ENCODE assay signal across 14 mouse cellular contexts in the genomic region with DNA sequence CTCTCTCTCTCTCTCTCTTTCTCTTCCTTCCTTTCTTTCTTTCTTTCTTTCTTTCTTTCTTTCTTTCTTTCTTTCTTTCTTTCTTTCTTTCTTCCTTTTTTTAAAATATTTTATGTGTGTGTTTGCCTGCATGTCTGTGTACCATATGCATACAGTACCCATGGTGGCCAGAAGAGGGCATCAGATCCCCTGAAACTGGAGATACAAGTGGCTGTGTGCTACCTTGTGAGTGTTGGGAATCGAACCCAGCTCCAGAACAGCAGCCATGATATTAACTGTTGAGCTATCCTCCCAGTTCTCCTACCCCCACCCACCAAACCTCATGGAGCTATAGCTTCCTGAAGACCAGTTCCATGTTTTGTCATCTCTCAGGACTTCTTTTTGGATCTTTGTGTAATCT. TPM values are rescaled to one million over a fixed set of nuclear protein-coding genes. Genes with fewer than 3 reads are reported as not detected.
DNase-seq lines count a peak whose midpoint lies in the region; ATAC-seq and TF ChIP-seq lines count a peak whose summit lies in the region.
"Had no signal": no experiment of that assay in that cellular context is flagged by ENCODE, and none has a peak within 500 bp of the region (broad histone marks: within the 10 kb centered on the region; RNA-seq: fewer than 3 reads in every experiment).

No protein-coding gene starts in this region.

- no peak overlapping the region for H3K27ac ChIP-seq in hindbrain, postnatal 0 days
- no peak overlapping the region for H3K27ac ChIP-seq in hindbrain, embryonic 11.5 days (ENCODE audit: low read depth, low read length)
- no peak overlapping the region for H3K27ac ChIP-seq in midbrain, postnatal 0 days (ENCODE audit: low read depth, low read length)
- no peak overlapping the region for H3K27ac ChIP-seq in midbrain, embryonic 11.5 days (ENCODE audit: low read depth, low read length)
- H3K27ac ChIP-seq in MEL (ENCODE audit: control insufficient read depth, low read depth, low read length) = no peak overlapping the region
- no peak overlapping the region for H3K27ac ChIP-seq in cortical plate, adult 2 months (ENCODE audit: insufficient read depth, low read length)
- H3K27ac ChIP-seq: heart, embryonic 10.5 days; intestine, embryonic 15.5 days; liver, embryonic 13.5 days had no signal

- no peak for DNase-seq in hindbrain, postnatal 0 days (ENCODE audit: low spot score)
- no peak for DNase-seq in hindbrain, embryonic 11.5 days (ENCODE audit: low spot score)
- no peak for DNase-seq in midbrain, postnatal 0 days (ENCODE audit: low spot score)
- no peak for DNase-seq in midbrain, embryonic 11.5 days (ENCODE audit: low spot score, missing footprints)
- DNase-seq in MEL (ENCODE audit: low read depth, low spot score) = peak; percentile 33
- DNase-seq in right cerebral cortex, postnatal 10 days (ENCODE audit: low spot score in 2 of 2) = no peak
- no peak for DNase-seq in spleen, adult 12 weeks (ENCODE audit: low spot score)
- DNase-seq: heart, postnatal 4 days; liver, embryonic 13.5 days; right cerebral cortex, postnatal 25 days had no signal

- H3K9me3 ChIP-seq in hindbrain, postnatal 0 days (ENCODE audit: low read length) = no peaks in the 10 kb centered on the region
- no peaks in the 10 kb centered on the region for H3K9me3 ChIP-seq in hindbrain, embryonic 11.5 days (ENCODE audit: control insufficient read depth, low read length)
- H3K9me3 ChIP-seq in midbrain, postnatal 0 days (ENCODE audit: low read length) = no peaks in the 10 kb centered on the region
- H3K9me3 ChIP-seq in midbrain, embryonic 11.5 days (ENCODE audit: control insufficient read depth, low read length) = no peaks in the 10 kb centered on the region
- H3K9me3 ChIP-seq in MEL (replicated peaks; ENCODE audit: insufficient read depth, low read length) = no peaks in the 10 kb centered on the region
- H3K9me3 ChIP-seq: heart, embryonic 10.5 days; intestine, embryonic 15.5 days; liver, embryonic 13.5 days had no signal

- H3K79me2 ChIP-seq in MEL (ENCODE audit: control insufficient read depth, insufficient read depth, low read length, poor library complexity) = no peaks in the 10 kb centered on the region

- H3K36me3 ChIP-seq in hindbrain, postnatal 0 days (ENCODE audit: insufficient read depth, low read length) = no peaks in the 10 kb centered on the region
- H3K36me3 ChIP-seq in hindbrain, embryonic 11.5 days (ENCODE audit: control insufficient read depth, insufficient read depth, low read length) = no peaks in the 10 kb centered on the region
- no peaks in the 10 kb centered on the region for H3K36me3 ChIP-seq in midbrain, postnatal 0 days (ENCODE audit: insufficient read depth, low read length)
- H3K36me3 ChIP-seq in midbrain, embryonic 11.5 days (ENCODE audit: control insufficient read depth, insufficient read depth, low read length) = no peaks in the 10 kb centered on the region
- H3K36me3 ChIP-seq in MEL (ENCODE audit: control insufficient read depth in 1 of 2, insufficient read depth in 2 of 2, low read length in 2 of 2) = no peaks in the 10 kb centered on the region
- H3K36me3 ChIP-seq: G1E; heart, embryonic 10.5 days; intestine, embryonic 15.5 days; liver, embryonic 13.5 days had no signal

- TF ChIP-seq POLR2A in MEL (IDR thresholded peaks at IDR 0.05; ENCODE audit: control insufficient read depth in 1 of 2, insufficient read depth in 1 of 2, low read depth in 1 of 2, low read length in 2 of 2, poor library complexity in 1 of 2) = no peak
- no peak for TF ChIP-seq POLR2A in cortical plate, adult 2 months (IDR thresholded peaks at IDR 0.05; ENCODE audit: extremely low read depth, insufficient read depth, low read length)

- no peak overlapping the region for H3K9ac ChIP-seq in hindbrain, postnatal 0 days (replicated peaks; ENCODE audit: low read length)
- no peak overlapping the region for H3K9ac ChIP-seq in hindbrain, embryonic 11.5 days (ENCODE audit: low read depth, low read length)
- no peak overlapping the region for H3K9ac ChIP-seq in midbrain, postnatal 0 days (replicated peaks; ENCODE audit: low read length, poor library complexity, severe bottlenecking)
- no peak overlapping the region for H3K9ac ChIP-seq in midbrain, embryonic 11.5 days (ENCODE audit: low read length)
- no peak overlapping the region for H3K9ac ChIP-seq in MEL (ENCODE audit: control insufficient read depth, low read depth, low read length, poor library complexity, severe bottlenecking)
- H3K9ac ChIP-seq: intestine, embryonic 15.5 days; liver, embryonic 13.5 days had no signal

- peak; percentile 42 for TF ChIP-seq CTCF in hindbrain, postnatal 0 days (IDR thresholded peaks at IDR 0.05; ENCODE audit: low read depth)
- TF ChIP-seq CTCF in midbrain, postnatal 0 days (IDR thresholded peaks at IDR 0.05) = peak; percentile 57
- TF ChIP-seq CTCF in MEL (IDR thresholded peaks at IDR 0.05 in 2 of 3, conservative IDR thresholded peaks at IDR 0.05 in 1 of 3; ENCODE audit: control insufficient read depth in 1 of 3, insufficient read depth in 1 of 3, low read depth in 2 of 3, low read length in 3 of 3, poor library complexity in 1 of 3, severe bottlenecking in 1 of 3) = peak; percentile 33 to 36 (median 34); a peak in 5 of 6 replicates
- peak; percentile 23; the same call in 1 of the 2 replicates for TF ChIP-seq CTCF in cortical plate, adult 2 months (IDR thresholded peaks at IDR 0.05; ENCODE audit: extremely low read depth, insufficient read depth, low read length)

- no peaks in the 10 kb centered on the region for H3K4me1 ChIP-seq in hindbrain, postnatal 0 days (ENCODE audit: insufficient read depth, low read length)
- peaks cover 4% of the 10 kb centered on the region; the same call in 1 of the 2 replicates for H3K4me1 ChIP-seq in hindbrain, embryonic 11.5 days (replicated peaks; ENCODE audit: control insufficient read depth, insufficient read depth, low read length)
- H3K4me1 ChIP-seq in midbrain, postnatal 0 days (ENCODE audit: insufficient read depth, low read length) = peaks cover 2% of the 10 kb centered on the region; the same call in 1 of the 2 replicates
- H3K4me1 ChIP-seq in midbrain, embryonic 11.5 days (ENCODE audit: control insufficient read depth, insufficient read depth, low read length) = peaks cover 7% of the 10 kb centered on the region; the same call in 1 of the 2 replicates
- H3K4me1 ChIP-seq in MEL (ENCODE audit: control insufficient read depth in 1 of 2, insufficient read depth in 2 of 2, low read length in 2 of 2) = no peaks in the 10 kb centered on the region; a peak in 1 of 4 replicates
- no peaks in the 10 kb centered on the region; the same call in 1 of the 2 replicates for H3K4me1 ChIP-seq in cortical plate, adult 2 months (ENCODE audit: control insufficient read depth, insufficient read depth, low read length)

- TF ChIP-seq RAD21 in MEL (IDR thresholded peaks at IDR 0.05; ENCODE audit: low read depth, low read length) = no peak; the same call in 1 of the 2 replicates

- TF ChIP-seq EP300 in MEL (IDR thresholded peaks at IDR 0.05; ENCODE audit: low read depth in 1 of 2, low read length in 2 of 2) = no peak

- no peak overlapping the region for H3K4me2 ChIP-seq in hindbrain, postnatal 0 days (ENCODE audit: low read depth, low read length)
- H3K4me2 ChIP-seq in hindbrain, embryonic 11.5 days (replicated peaks; ENCODE audit: low read depth, low read length) = no peak overlapping the region
- H3K4me2 ChIP-seq in midbrain, postnatal 0 days (ENCODE audit: low read depth, low read length, poor library complexity, severe bottlenecking) = no peak overlapping the region
- H3K4me2 ChIP-seq in midbrain, embryonic 11.5 days = no peak overlapping the region
- H3K4me2 ChIP-seq: intestine, embryonic 15.5 days; liver, embryonic 13.5 days had no signal

- H3K4me3 ChIP-seq in hindbrain, postnatal 0 days (ENCODE audit: low read length) = no peak overlapping the region
- H3K4me3 ChIP-seq in hindbrain, embryonic 11.5 days (ENCODE audit: low read depth, low read length) = no peak overlapping the region
- H3K4me3 ChIP-seq in midbrain, postnatal 0 days (ENCODE audit: low read depth, low read length) = no peak overlapping the region
- H3K4me3 ChIP-seq in midbrain, embryonic 11.5 days (ENCODE audit: low read depth, low read length) = no peak overlapping the region
- H3K4me3 ChIP-seq in MEL (ENCODE audit: control insufficient read depth in 1 of 2, insufficient read depth in 1 of 2, low read depth in 2 of 2, low read length in 2 of 2) = no peak overlapping the region
- H3K4me3 ChIP-seq in cortical plate, adult 2 months (ENCODE audit: insufficient read depth, low read length) = no peak overlapping the region
- H3K4me3 ChIP-seq: heart, embryonic 10.5 days; intestine, embryonic 15.5 days; liver, embryonic 13.5 days had no signal

- ATAC-seq in hindbrain, postnatal 0 days = no peak
- no peak for ATAC-seq in hindbrain, embryonic 11.5 days (ENCODE audit: low FRiP score)
- no peak for ATAC-seq in midbrain, postnatal 0 days (ENCODE audit: low FRiP score)
- ATAC-seq in midbrain, embryonic 11.5 days (ENCODE audit: low FRiP score) = no peak
- ATAC-seq: intestine, embryonic 15.5 days had no signal

- H3K27me3 ChIP-seq in hindbrain, postnatal 0 days (ENCODE audit: insufficient read depth, low read length) = no peaks in the 10 kb centered on the region; the same call in 1 of the 2 replicates
- peaks cover 14% of the 10 kb centered on the region for H3K27me3 ChIP-seq in hindbrain, embryonic 11.5 days (ENCODE audit: control insufficient read depth, insufficient read depth, low read length)
- no peaks in the 10 kb centered on the region for H3K27me3 ChIP-seq in midbrain, postnatal 0 days (ENCODE audit: insufficient read depth, low read length)
- H3K27me3 ChIP-seq in midbrain, embryonic 11.5 days (ENCODE audit: control insufficient read depth, insufficient read depth, low read length) = peaks cover 18% of the 10 kb centered on the region; the same call in 1 of the 2 replicates
- no peaks in the 10 kb centered on the region for H3K27me3 ChIP-seq in MEL (ENCODE audit: control insufficient read depth in 1 of 2, insufficient read depth in 2 of 2, low read length in 2 of 2)

- WGBS in hindbrain, postnatal 0 days = 67% methylated on average over 1 of the region's 1 CpGs
- WGBS in hindbrain, embryonic 11.5 days = 80% methylated on average over 1 of the region's 1 CpGs
- WGBS in midbrain, postnatal 0 days = 86% methylated on average over 1 of the region's 1 CpGs
- WGBS in midbrain, embryonic 11.5 days = 67% methylated on average over 1 of the region's 1 CpGs

RNA-seq across cellular contexts. Expression of a gene that starts 3.7 kb away (rescaled TPM):
- total RNA-seq in hindbrain, postnatal 0 days (2014; rRNA removed) = 40.4 and 50.2 TPM in 2 replicates
- 31.3 and 33.6 TPM in 2 replicates for polyA plus RNA-seq in hindbrain, postnatal 0 days (2015; fragmentation: Nextera tagmentation; extraction: Ambion mirVana)
- 22.2 and 29.2 TPM in 2 replicates for polyA plus RNA-seq in hindbrain, embryonic 11.5 days (2014; fragmentation: Nextera tagmentation; extraction: Ambion mirVana)
- 38.0 and 54.7 TPM in 2 replicates for total RNA-seq in midbrain, postnatal 0 days (2014; rRNA removed)
- 36.6 and 41.6 TPM in 2 replicates for polyA plus RNA-seq in midbrain, postnatal 0 days (2015; fragmentation: Nextera tagmentation; extraction: Ambion mirVana)
- polyA plus RNA-seq in midbrain, embryonic 11.5 days (2014; fragmentation: Nextera tagmentation; extraction: Ambion mirVana) = 13.8 and 18.3 TPM in 2 replicates
- total RNA-seq in MEL (2012; rRNA removed) = 0.07 and 0.08 TPM in 2 replicates
- polyA plus RNA-seq in MEL (2012; ENCODE audit: insufficient read depth in 1 of 2, insufficient read length in 2 of 2, low read depth in 1 of 2, low replicate concordance in 2 of 2, missing spikeins in 1 of 2) = not detected
- 22.5 and 24.5 TPM in 2 replicates for polyA plus RNA-seq in cortical plate, adult 2 months (2012; rRNA removed)
- polyA plus RNA-seq: G1E had no signal

Comparison
In these comparisons a context has a peak if more than half of its experiments do, and no peak if none do; other contexts are left out.
1. RNA of a gene that starts 3.7 kb away (polyA plus RNA-seq): 36.6 to 41.6 TPM in midbrain, postnatal 0 days, 31.3 to 33.6 TPM in hindbrain, postnatal 0 days, 22.2 to 29.2 TPM in hindbrain, embryonic 11.5 days, 22.5 to 24.5 TPM in cortical plate, adult 2 months and 13.8 to 18.3 TPM in midbrain, embryonic 11.5 days; not detected in MEL; every median in the first group is over 10 times any median in the second.
2. Peak in every context shown above with its lines, with median percentiles within 50 percentile points of each other: CTCF ChIP-seq.